Mouse (Mus musculus) small intestine, adult 2 months (tissue): ENCODE results near the gene Gfy. TPM values are rescaled to one million over a fixed set of nuclear protein-coding genes. Genes with fewer than 3 reads are reported as not detected.

ENCODE experiments used
- H3K27ac ChIP-seq: fragments of 200-500 bp; 2 replicates; pipeline ENCODE4 v1.5.1; 2012; ENCODE audit warnings: low read depth, low read length, control low read depth, inconsistent platforms; ENCODE audit not compliant: insufficient read depth
- H3K27me3 ChIP-seq: fragments of 200-500 bp; 2 replicates; pipeline ENCODE4 v1.6.1; 2012; ENCODE audit warnings: mild to moderate bottlenecking, moderate library complexity, low read length, inconsistent platforms; ENCODE audit not compliant: control insufficient read depth, insufficient read depth
- H3K36me3 ChIP-seq: fragments of 200-500 bp; 2 replicates; pipeline ENCODE4 v1.6.1; 2012; ENCODE audit warnings: mild to moderate bottlenecking, low read length, control low read depth, inconsistent platforms; ENCODE audit not compliant: control insufficient read depth, insufficient read depth
- H3K4me1 ChIP-seq: fragments of 200-500 bp; 2 replicates; pipeline ENCODE4 v1.6.1; 2012; ENCODE audit warnings: low read length, inconsistent platforms, mixed read lengths; ENCODE audit not compliant: control insufficient read depth, insufficient read depth, insufficient read length
- H3K4me3 ChIP-seq: fragments of 200-500 bp; 2 replicates; pipeline ENCODE4 v1.5.1; 2012; ENCODE audit warnings: low read depth, mild to moderate bottlenecking, control low read depth, inconsistent platforms, low read length, moderate library complexity
- CTCF ChIP-seq: fragments of 200-500 bp; IDR thresholded peaks from 2 replicates; pipeline ENCODE4 v1.5.1; 2012; ENCODE audit warnings: low read depth, mild to moderate bottlenecking, control low read depth, inconsistent platforms, low read length, moderate library complexity, mixed read lengths; ENCODE audit not compliant: insufficient replicate concordance, insufficient read length; ENCODE audit errors: extremely low read depth
- POLR2A ChIP-seq: fragments of 200-500 bp; IDR thresholded peaks from 2 replicates; pipeline ENCODE4 v1.6.1; 2012; ENCODE audit warnings: low read depth, mild to moderate bottlenecking, control low read depth, inconsistent platforms, low read length, moderate library complexity
- WGBS: fragments of 180-500 bp; shearing (Covaris S2); methylation state at CpG from one replicate; pipeline ENCODE4 v1.1.7; 2018; 5-methylcytosine and 5-hydroxymethylcytosine counted together
- polyA plus RNA-seq: library from polyadenylated mRNA; depleted of rRNA; stranded (reverse); fragments of >200 nt; gene quantifications from 2 replicates; pipeline ENCODE4 v1.2.3, GENCODE M21; 2012

Gfy gene
- polyA plus RNA-seq, 1 experiment, result not detected

- TF ChIP-seq CTCF, result no peak
- TF ChIP-seq POLR2A, result no peak
- Histone ChIP-seq H3K4me3 (no peak overlapping the region), H3K27ac (no peak overlapping the region), H3K27me3 (0 out of 2 replicates have a peak, but pooled peaks cover 3% of the 10 kb centered on the region), H3K4me1 (no peaks in the 10 kb centered on the region), H3K36me3 (no peaks in the 10 kb centered on the region)
- 84% methylated on average over 7 of the region's 7 CpGs for WGBS
Measured at GRCm38 (mm10) chr7:45192585-45193310, 13.4 kb upstream of the Gfy start.

DNA sequence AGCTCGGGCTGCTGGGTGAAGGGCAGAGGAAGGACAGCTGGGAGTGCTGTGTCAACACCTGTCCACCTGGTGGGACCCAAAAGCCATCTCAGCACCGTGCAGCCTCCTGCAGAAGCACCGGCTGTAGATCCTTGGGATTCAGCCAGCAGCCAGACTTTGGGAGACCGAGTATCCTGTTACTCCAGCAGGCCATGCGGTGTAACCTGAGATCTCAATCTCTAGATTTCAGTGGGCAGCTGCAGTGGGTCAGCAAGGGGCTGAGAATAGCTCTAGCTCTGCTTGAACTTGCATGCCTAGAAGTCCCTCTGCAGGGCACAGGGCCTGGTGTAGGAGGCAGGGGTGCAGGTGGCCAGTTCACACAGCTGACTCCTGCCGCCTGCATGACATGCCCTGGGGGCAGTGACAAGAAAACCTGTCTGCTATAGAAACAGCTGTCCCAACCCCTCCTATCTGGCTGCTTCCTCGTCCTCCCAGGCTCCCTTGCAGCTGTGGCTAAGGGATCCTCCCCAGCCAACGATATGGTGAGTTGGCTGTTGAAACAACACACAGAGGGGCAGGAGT is 12.5 kb upstream of the Gfy start:
- WGBS, result 24% methylated on average over 8 of the region's 8 CpGs
- no peak for TF ChIP-seq POLR2A
- TF ChIP-seq CTCF, result no peak
- H3K4me3 ChIP-seq, result no peak overlapping the region
- H3K27me3 ChIP-seq, result 0 out of 2 replicates have a peak, but pooled peaks cover 3% of the 10 kb centered on the region
- H3K36me3 ChIP-seq, result no peaks in the 10 kb centered on the region
- no peak overlapping the region for H3K27ac ChIP-seq
- no peaks in the 10 kb centered on the region for H3K4me1 ChIP-seq

DNA sequence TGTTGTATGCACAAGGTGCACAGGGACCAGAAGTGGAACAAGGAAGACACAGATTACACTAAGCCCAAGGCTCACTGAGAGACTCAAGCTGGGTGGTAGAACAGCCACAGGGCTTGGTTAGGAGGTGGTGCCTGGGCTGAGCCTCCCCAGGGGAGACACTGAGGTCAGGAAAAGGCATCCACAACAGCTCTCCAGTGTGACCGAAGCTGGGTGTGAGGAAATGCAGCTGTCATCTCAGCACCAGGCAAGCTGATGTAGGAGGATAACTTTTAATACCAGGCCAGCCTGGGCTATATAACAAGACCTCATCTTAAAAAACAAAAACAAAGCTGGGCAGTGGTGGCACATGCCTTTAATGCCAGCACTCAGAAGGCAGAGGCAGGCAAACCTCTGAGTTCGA is 11.8 kb upstream of the Gfy start:
- Histone ChIP-seq H3K27me3 (0 out of 2 replicates have a peak, but pooled peaks cover 3% of the 10 kb centered on the region), H3K36me3 (no peaks in the 10 kb centered on the region), H3K27ac (no peak overlapping the region), H3K4me3 (no peak overlapping the region), H3K4me1 (no peaks in the 10 kb centered on the region)
- TF ChIP-seq POLR2A, result no peak
- TF ChIP-seq CTCF, result no peak
- 56% methylated on average over 2 of the region's 2 CpGs for WGBS

GRCm38 (mm10) chr7:45190186-45190585 is 10.8 kb upstream of the Gfy start:
- H3K27me3 ChIP-seq, result peaks cover 9% of the 10 kb centered on the region
- H3K4me3 ChIP-seq, result no peak overlapping the region
- TF ChIP-seq POLR2A, result no peak
- TF ChIP-seq CTCF, result no peak
- WGBS, result 86% methylated on average over 6 of the region's 6 CpGs
- no peaks in the 10 kb centered on the region for H3K4me1 ChIP-seq
- no peak overlapping the region for H3K27ac ChIP-seq
- H3K36me3 ChIP-seq, result no peaks in the 10 kb centered on the region

DNA sequence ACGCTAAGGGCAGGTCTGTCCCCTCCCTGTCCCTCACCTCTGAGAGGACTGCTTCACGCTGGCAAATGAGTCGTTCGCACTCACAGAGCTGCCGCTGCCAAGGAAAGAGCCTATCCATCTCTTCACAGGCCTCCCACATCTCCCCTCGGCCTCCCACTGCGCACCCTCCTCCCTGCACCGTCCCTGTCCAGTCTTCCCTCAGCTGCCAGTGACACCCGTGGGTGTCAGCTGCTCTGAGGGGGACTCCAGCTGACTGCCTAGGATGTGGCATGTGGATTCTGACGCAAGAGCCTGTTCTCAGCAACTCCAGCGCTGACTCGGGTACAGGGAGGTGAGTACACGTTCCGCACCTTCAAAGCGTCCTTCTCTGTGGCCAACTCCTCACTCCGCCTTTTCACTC is 10.2 kb upstream of the Gfy start:
- peaks cover 13% of the 10 kb centered on the region for H3K27me3 ChIP-seq
- no peaks in the 10 kb centered on the region for H3K36me3 ChIP-seq
- TF ChIP-seq POLR2A, result no peak
- no peak for TF ChIP-seq CTCF
- no peaks in the 10 kb centered on the region for H3K4me1 ChIP-seq
- no peak overlapping the region for H3K27ac ChIP-seq
- WGBS, result 56% methylated on average over 16 of the region's 16 CpGs
- H3K4me3 ChIP-seq, result no peak overlapping the region

GRCm38 (mm10) chr7:45185921-45186320 is 6.6 kb upstream of the Gfy start:
- H3K27me3 ChIP-seq, result peaks cover 28% of the 10 kb centered on the region
- TF ChIP-seq CTCF (no peak), POLR2A (no peak)

GRCm38 (mm10) chr7:45183672-45184071 is 4.3 kb upstream of the Gfy start:
- peaks cover 32% of the 10 kb centered on the region for H3K27me3 ChIP-seq
- no peak for TF ChIP-seq POLR2A
- TF ChIP-seq CTCF, result no peak

More at GRCm38 (mm10) chr7:45185921-45186320, 6.6 kb upstream of the Gfy start:
- 74% methylated on average over 7 of the region's 7 CpGs for WGBS
- Histone ChIP-seq H3K27ac (no peak overlapping the region), H3K36me3 (no peaks in the 10 kb centered on the region), H3K4me1 (peaks cover 10% of the 10 kb centered on the region), H3K4me3 (no peak overlapping the region)

DNA sequence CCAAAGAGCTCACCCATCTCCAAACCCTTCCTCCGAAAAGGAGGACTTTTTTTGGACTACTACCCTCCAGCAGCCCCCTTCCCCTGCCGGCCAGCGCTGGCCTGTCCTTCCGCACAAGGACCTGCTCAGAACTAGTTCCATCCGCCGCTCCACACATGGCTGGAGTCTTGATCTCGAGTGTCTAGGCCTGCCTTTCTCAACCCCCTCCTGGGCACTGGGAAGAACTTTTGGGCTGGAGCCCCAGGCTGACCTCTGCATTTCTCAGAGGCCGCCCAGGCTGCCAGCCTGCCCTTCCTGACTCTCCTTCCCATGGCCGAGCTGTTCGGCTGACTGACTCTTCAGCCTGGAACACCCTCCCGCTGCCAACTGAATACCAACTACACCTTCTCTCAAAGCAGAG is 3.2 kb upstream of the Gfy start:
- WGBS, result 20% methylated on average over 11 of the region's 11 CpGs
- TF ChIP-seq CTCF (no peak), POLR2A (no peak)
- peak overlapping the region; percentile 40 for H3K4me3 ChIP-seq
- H3K27me3 ChIP-seq, result peaks cover 42% of the 10 kb centered on the region
- H3K4me1 ChIP-seq, result peaks cover 10% of the 10 kb centered on the region
- H3K36me3 ChIP-seq, result no peaks in the 10 kb centered on the region
- no peak overlapping the region for H3K27ac ChIP-seq

More at GRCm38 (mm10) chr7:45183672-45184071, 4.3 kb upstream of the Gfy start:
- no peak overlapping the region for H3K27ac ChIP-seq
- H3K36me3 ChIP-seq, result no peaks in the 10 kb centered on the region
- H3K4me3 ChIP-seq, result no peak overlapping the region
- H3K4me1 ChIP-seq, result peaks cover 10% of the 10 kb centered on the region
- WGBS, result 68% methylated on average over 7 of the region's 7 CpGs
